Mouse (Mus musculus) ovary, postnatal 10 days (tissue): ENCODE results near the gene Gm20806.
"Not testable (repeated sequence)": the region's sequence is repeated elsewhere in the genome, so short reads cannot be mapped to it uniquely, and the experiment has no call there.

Experiments
- DNase-seq: peaks from one replicate; pipeline ENCODE4 v3.0.0; 2022; ENCODE audit warnings: low spot score

The Gm20806 gene

GRCm38 (mm10) chrY:78837956-78838355, at the start of gene Gm20806:
Gene Gm20806, minus strand, starts transcription at chrY:78838056.
- DNase-seq, result not testable (repeated sequence)
